Mouse (Mus musculus) limb, embryonic 14.5 days (tissue): ENCODE measurements around the gene Lrrc8c. TPM values are rescaled to one million over a fixed set of nuclear protein-coding genes. Genes with fewer than 3 reads are reported as not detected.

Source experiments
- ATAC-seq: fragments of 200-750 bp; cut with Nextera tagmentation; 2 replicates; pipeline ENCODE4 v1.8.0; 2017; ENCODE audit warnings: low read depth, moderate number of reproducible peaks, moderate TSS enrichment; ENCODE audit not compliant: low FRiP score
- DNase-seq: peaks from one replicate; pipeline ENCODE4 v3.0.0-alpha.2; 2015; ENCODE audit warnings: low spot score
- H3K27ac ChIP-seq: fragments of 300-500 bp; sonication (generic); replicated peaks from 2 replicates; pipeline ENCODE4 v1.5.1; 2014; ENCODE audit warnings: low read depth, mild to moderate bottlenecking, low read length, moderate library complexity, mixed read lengths
- H3K27me3 ChIP-seq: fragments of 300-500 bp; sonication (generic); 2 replicates; pipeline ENCODE4 v1.6.1; 2014; ENCODE audit warnings: low read length, mixed read lengths; ENCODE audit not compliant: control insufficient read depth, insufficient read depth
- H3K36me3 ChIP-seq: fragments of 300-500 bp; sonication (generic); 2 replicates; pipeline ENCODE4 v1.6.1; 2014; ENCODE audit warnings: mild to moderate bottlenecking, low read length, moderate library complexity, mixed read lengths; ENCODE audit not compliant: control insufficient read depth, insufficient read depth
- H3K4me1 ChIP-seq: fragments of 300-500 bp; sonication (generic); 2 replicates; pipeline ENCODE4 v1.6.1; 2014; ENCODE audit warnings: antibody characterized with exemption, low read length, mixed read lengths; ENCODE audit not compliant: control insufficient read depth, insufficient read depth
- H3K4me2 ChIP-seq: fragments of 300-500 bp; sonication (generic); replicated peaks from 2 replicates; pipeline ENCODE4 v1.6.1; 2014; ENCODE audit warnings: low read depth, mild to moderate bottlenecking, low read length, moderate library complexity; ENCODE audit not compliant: severe bottlenecking
- H3K4me3 ChIP-seq: fragments of 300-500 bp; sonication (generic); replicated peaks from 2 replicates; pipeline ENCODE4 v1.5.1; 2014; ENCODE audit warnings: low read length
- H3K9ac ChIP-seq: fragments of 300-500 bp; sonication (generic); 2 replicates; pipeline ENCODE4 v1.6.1; 2014; ENCODE audit warnings: mild to moderate bottlenecking, low read depth, low read length, moderate library complexity; ENCODE audit not compliant: severe bottlenecking
- H3K9me3 ChIP-seq: fragments of 300-500 bp; sonication (generic); 2 replicates; pipeline ENCODE4 v1.6.1; 2016; ENCODE audit warnings: low read length; ENCODE audit not compliant: control insufficient read depth
- POLR2A ChIP-seq: fragments of 200-500 bp; IDR thresholded peaks from 2 replicates; pipeline ENCODE4 v1.8.0; 2012; ENCODE audit warnings: inconsistent platforms, mild to moderate bottlenecking, moderate library complexity, borderline replicate concordance; ENCODE audit not compliant: insufficient read depth, insufficient read length; ENCODE audit errors: extremely low read depth
- WGBS: fragments of 180-500 bp; shearing (Covaris S2); extraction: QIAGEN DNeasy Blood & Tissue Kit; methylation state at CpG from one replicate; pipeline ENCODE4 v1.1.7; 2014; 5-methylcytosine and 5-hydroxymethylcytosine counted together
- polyA plus RNA-seq, 2 experiments: library from polyadenylated mRNA; depleted of rRNA in 1 of 2; stranded (reverse) in 1 of 2; unstranded in 1 of 2; fragments of >200 nt; fragmentation: Nextera tagmentation in 1 of 2; extraction: Ambion mirVana in 1 of 2; gene quantifications; 2 replicates each; pipeline versions ENCODE4 v1.2.1 to v1.2.3; 2012 to 2014

The Lrrc8c gene
- polyA plus RNA-seq, 2 experiments: 13.0 to 19.7 TPM

GRCm38 (mm10) chr5:105535186-105535585, 16.0 kb downstream of the Lrrc8c start:
- TF ChIP-seq POLR2A: no peak

DNA sequence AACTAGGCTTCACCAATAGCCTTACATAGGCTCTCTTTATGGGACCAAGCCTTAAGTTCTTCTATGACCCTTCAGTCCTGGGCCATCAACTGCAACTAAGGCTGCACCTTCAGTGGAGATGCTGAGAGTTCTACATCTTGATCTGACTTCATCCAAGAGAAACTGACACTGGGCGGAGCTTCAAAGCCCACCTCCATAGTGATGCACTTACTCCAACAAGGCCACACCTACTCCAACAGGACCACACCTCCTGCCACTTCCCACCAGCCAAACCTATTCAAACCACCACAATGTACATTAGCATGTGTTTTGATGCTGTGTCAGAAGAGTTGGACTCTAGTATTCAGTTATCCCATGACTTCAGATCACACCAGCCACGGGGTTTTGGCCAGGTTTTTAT, 17.0 kb downstream of the Lrrc8c start:
- ATAC-seq (no peak), DNase-seq (no peak)
- Histone ChIP-seq H3K36me3 (no peaks in the 10 kb centered on the region), H3K4me3 (no peak overlapping the region), H3K4me1 (no peaks in the 10 kb centered on the region), H3K4me2 (no peak overlapping the region), H3K9me3 (no peaks in the 10 kb centered on the region), H3K27me3 (no peaks in the 10 kb centered on the region), H3K9ac (no peak overlapping the region), H3K27ac (no peak overlapping the region)
- 91% methylated on average over 2 of the region's 2 CpGs for WGBS
- TF ChIP-seq POLR2A: no peak

More at GRCm38 (mm10) chr5:105535186-105535585, 16.0 kb downstream of the Lrrc8c start:
- no peak overlapping the region for H3K27ac ChIP-seq
- ATAC-seq (no peak), DNase-seq (no peak)
- no peaks in the 10 kb centered on the region for H3K9me3 ChIP-seq
- H3K36me3 ChIP-seq: no peaks in the 10 kb centered on the region
- no peak overlapping the region for H3K4me3 ChIP-seq
- H3K4me2 ChIP-seq: no peak overlapping the region
- H3K4me1 ChIP-seq: no peaks in the 10 kb centered on the region
- no peak overlapping the region for H3K9ac ChIP-seq
- no peaks in the 10 kb centered on the region for H3K27me3 ChIP-seq
- WGBS: 96% methylated on average over 3 of the region's 3 CpGs

DNA sequence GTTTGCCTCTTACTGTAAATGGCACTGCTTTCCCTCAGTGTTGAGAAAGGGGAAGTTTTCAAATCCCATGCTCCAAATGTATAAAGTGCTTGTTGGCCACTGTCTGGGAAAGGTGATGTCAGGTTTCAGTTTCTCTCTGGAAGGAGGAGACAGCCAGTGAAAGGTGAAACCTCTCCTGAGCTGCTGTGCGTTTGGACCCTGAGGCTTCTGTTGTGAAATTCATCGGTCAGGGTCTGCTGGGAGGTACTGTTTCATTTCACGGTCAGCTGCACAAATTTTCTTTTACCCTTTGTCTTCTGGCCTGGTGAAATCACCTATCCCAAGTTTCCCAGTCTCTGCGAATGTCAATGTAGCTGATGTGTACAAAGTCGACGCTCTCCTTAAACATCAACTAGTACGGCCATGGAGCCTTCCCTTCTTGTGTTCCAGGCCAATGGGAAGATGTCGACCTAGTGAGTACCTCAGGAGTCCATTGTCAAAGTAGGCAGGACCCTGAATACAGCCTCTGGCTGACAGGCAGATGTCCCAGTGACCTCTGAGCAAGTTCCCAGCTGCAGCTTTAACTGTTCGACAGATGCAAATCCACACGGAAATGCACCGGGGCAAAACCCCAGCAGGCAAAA, 18.0 kb downstream of the Lrrc8c start:
- no peaks in the 10 kb centered on the region for H3K36me3 ChIP-seq
- DNase-seq (no peak), ATAC-seq (no peak; the same call in 1 of the 2 replicates)
- no peak overlapping the region for H3K9ac ChIP-seq
- no peak overlapping the region for H3K4me2 ChIP-seq
- 66% methylated on average over 11 of the region's 11 CpGs for WGBS
- H3K4me1 ChIP-seq: no peaks in the 10 kb centered on the region
- H3K27me3 ChIP-seq: no peaks in the 10 kb centered on the region
- H3K27ac ChIP-seq: no peak overlapping the region
- TF ChIP-seq POLR2A: no peak
- no peaks in the 10 kb centered on the region for H3K9me3 ChIP-seq
- no peak overlapping the region for H3K4me3 ChIP-seq

DNA sequence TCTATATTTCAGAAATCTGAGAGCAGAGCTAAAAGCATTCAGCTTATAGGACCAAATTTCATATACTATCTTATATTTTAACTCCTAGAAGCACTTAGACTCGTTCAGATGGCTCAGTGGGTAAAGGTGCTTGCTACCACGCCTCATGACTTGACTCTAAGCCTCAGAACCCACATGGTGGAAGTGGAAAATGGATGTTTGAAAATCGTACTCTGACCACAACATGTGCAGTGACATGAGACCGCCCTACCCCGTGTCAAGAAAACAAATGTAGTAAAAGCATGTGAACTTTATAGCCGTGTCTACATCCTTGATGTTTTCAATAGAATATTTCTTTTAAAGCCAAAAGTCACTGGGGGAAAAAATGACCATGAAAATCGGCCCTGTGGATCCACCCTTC, 21.9 kb downstream of the Lrrc8c start:
- peaks cover 11% of the 10 kb centered on the region; the same call in 1 of the 2 replicates for H3K36me3 ChIP-seq
- ATAC-seq (no peak), DNase-seq (no peak)
- no peak overlapping the region for H3K9ac ChIP-seq
- no peak overlapping the region for H3K27ac ChIP-seq
- no peaks in the 10 kb centered on the region for H3K4me1 ChIP-seq
- no peak overlapping the region for H3K4me3 ChIP-seq
- no peak for TF ChIP-seq POLR2A
- 85% methylated on average over 7 of the region's 7 CpGs for WGBS
- H3K9me3 ChIP-seq: no peaks in the 10 kb centered on the region
- H3K4me2 ChIP-seq: no peak overlapping the region
- no peaks in the 10 kb centered on the region for H3K27me3 ChIP-seq

DNA sequence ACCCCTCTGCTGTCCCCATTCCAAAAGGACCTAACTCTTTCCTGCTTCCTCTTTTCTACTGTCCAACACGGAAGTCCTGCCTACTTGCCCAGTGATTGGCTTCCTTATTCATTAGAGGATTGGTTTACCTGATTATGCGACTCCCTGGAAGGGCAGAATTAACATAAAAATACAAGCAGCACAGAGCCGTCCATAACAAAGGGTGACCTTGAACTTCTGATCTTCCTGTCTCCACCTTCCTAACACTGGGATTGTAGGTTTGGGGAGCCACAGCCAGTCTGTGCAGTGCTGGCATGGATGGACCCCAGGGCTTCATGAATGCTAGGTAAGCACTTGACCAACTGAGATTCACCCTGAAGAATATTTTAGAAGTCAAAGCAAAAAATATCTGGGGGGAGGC, 25.9 kb downstream of the Lrrc8c start:
- Histone ChIP-seq H3K27me3 (no peaks in the 10 kb centered on the region), H3K4me3 (no peak overlapping the region), H3K4me1 (no peaks in the 10 kb centered on the region), H3K27ac (no peak overlapping the region), H3K9ac (no peak overlapping the region), H3K36me3 (peaks cover 11% of the 10 kb centered on the region; the same call in 1 of the 2 replicates), H3K4me2 (no peak overlapping the region), H3K9me3 (no peaks in the 10 kb centered on the region)
- 56% methylated on average over 3 of the region's 3 CpGs for WGBS
- no peak for TF ChIP-seq POLR2A
- DNase-seq (no peak), ATAC-seq (no peak)

- Histone ChIP-seq H3K27me3 (no peaks in the 10 kb centered on the region), H3K27ac (no peak overlapping the region), H3K4me1 (no peaks in the 10 kb centered on the region), H3K9me3 (no peaks in the 10 kb centered on the region), H3K4me3 (no peak overlapping the region), H3K9ac (no peak overlapping the region), H3K4me2 (no peak overlapping the region), H3K36me3 (peaks cover 11% of the 10 kb centered on the region; the same call in 1 of the 2 replicates)
- WGBS: 94% methylated on average over 4 of the region's 4 CpGs
- no peak for TF ChIP-seq POLR2A
- no peak for ATAC-seq
- no peak for DNase-seq
Observed at GRCm38 (mm10) chr5:105547115-105547514, 27.9 kb downstream of the Lrrc8c start.
